10 mouse cellular contexts compared by ENCODE assay signal in genomic region chr11:113184095-113184494, GRCm38 (mm10).
DNase-seq lines count a peak whose midpoint lies in the region; ATAC-seq and TF ChIP-seq lines count a peak whose summit lies in the region.
"Had no signal": no experiment of that assay in that cellular context is flagged by ENCODE, and none has a peak within 500 bp of the region (broad histone marks: within the 10 kb centered on the region; RNA-seq: fewer than 3 reads in every experiment).

No protein-coding gene starts in this region.

- H3K4me1 ChIP-seq in lung, embryonic 14.5 days (ENCODE audit: insufficient read depth): no peaks in the 10 kb centered on the region; the same call in 1 of the 2 replicates
- peaks cover 4% of the 10 kb centered on the region; the same call in 1 of the 2 replicates for H3K4me1 ChIP-seq in embryonic facial prominence, embryonic 14.5 days (ENCODE audit: control insufficient read depth, insufficient read depth, low read length)
- peaks cover 85% of the 10 kb centered on the region for H3K4me1 ChIP-seq in hindbrain, embryonic 13.5 days (replicated peaks)
- no peaks in the 10 kb centered on the region for H3K4me1 ChIP-seq in midbrain, postnatal 0 days (ENCODE audit: insufficient read depth, low read length)

- H3K27ac ChIP-seq in lung, embryonic 14.5 days (ENCODE audit: low read depth): peak overlapping the region; percentile 67
- H3K27ac ChIP-seq in embryonic facial prominence, embryonic 14.5 days (replicated peaks; ENCODE audit: low read depth, low read length): no peak overlapping the region
- peak overlapping the region; percentile 78 for H3K27ac ChIP-seq in hindbrain, embryonic 13.5 days
- H3K27ac ChIP-seq in midbrain, postnatal 0 days (ENCODE audit: low read depth, low read length): no peak overlapping the region; the same call in 1 of the 2 replicates
- H3K27ac ChIP-seq: gastrocnemius, adult 2 months had no signal

- H3K27me3 ChIP-seq in lung, embryonic 14.5 days (ENCODE audit: insufficient read depth, low read length): no peaks in the 10 kb centered on the region
- H3K27me3 ChIP-seq in embryonic facial prominence, embryonic 14.5 days (replicated peaks; ENCODE audit: control insufficient read depth, insufficient read depth, low read length): no peaks in the 10 kb centered on the region
- H3K27me3 ChIP-seq in hindbrain, embryonic 13.5 days: 0 out of 2 replicates have a peak, but pooled peaks cover 5% of the 10 kb centered on the region
- H3K27me3 ChIP-seq in midbrain, postnatal 0 days (ENCODE audit: insufficient read depth, low read length): 0 out of 2 replicates have a peak, but pooled peaks cover 3% of the 10 kb centered on the region

- 0 out of 2 replicates have a peak overlapping the region, but pooled peaks have one; percentile 5 for H3K9ac ChIP-seq in lung, embryonic 14.5 days
- H3K9ac ChIP-seq in embryonic facial prominence, embryonic 14.5 days (ENCODE audit: low read depth, low read length): no peak overlapping the region
- H3K9ac ChIP-seq in hindbrain, embryonic 13.5 days: peak overlapping the region; percentile 13; the same call in 1 of the 2 replicates
- 0 out of 2 replicates have a peak overlapping the region, but pooled peaks have one; percentile 19 for H3K9ac ChIP-seq in midbrain, postnatal 0 days (replicated peaks; ENCODE audit: low read length, poor library complexity, severe bottlenecking)

- no peak for TF ChIP-seq CTCF in lung, embryonic 14.5 days (IDR thresholded peaks at IDR 0.05; ENCODE audit: low read depth)
- TF ChIP-seq CTCF in midbrain, postnatal 0 days (IDR thresholded peaks at IDR 0.05): no peak

- no peaks in the 10 kb centered on the region for H3K36me3 ChIP-seq in lung, embryonic 14.5 days (ENCODE audit: insufficient read depth)
- no peaks in the 10 kb centered on the region for H3K36me3 ChIP-seq in embryonic facial prominence, embryonic 14.5 days (ENCODE audit: control insufficient read depth, insufficient read depth, low read length)
- H3K36me3 ChIP-seq in hindbrain, embryonic 13.5 days: no peaks in the 10 kb centered on the region
- no peaks in the 10 kb centered on the region for H3K36me3 ChIP-seq in midbrain, postnatal 0 days (ENCODE audit: insufficient read depth, low read length)

- peak; percentile 3; the same call in 1 of the 2 replicates for ATAC-seq in lung, embryonic 14.5 days (ENCODE audit: insufficient read depth)
- peak; percentile 30; the same call in 1 of the 2 replicates for ATAC-seq in embryonic facial prominence, embryonic 14.5 days (ENCODE audit: low read depth)
- no peak for ATAC-seq in hindbrain, embryonic 13.5 days (ENCODE audit: low FRiP score)
- 0 out of 2 replicates have a peak, but pooled peaks have one; percentile 21 for ATAC-seq in midbrain, postnatal 0 days (ENCODE audit: low FRiP score)

- intact Hi-C loops in left cerebral cortex, postnatal 36 days (cut with DNase I): no loop called here

- 26% methylated on average over 9 of the region's 9 CpGs for WGBS in lung, embryonic 14.5 days
- WGBS in embryonic facial prominence, embryonic 14.5 days: 18% methylated on average over 9 of the region's 9 CpGs
- 3% methylated on average over 9 of the region's 9 CpGs for WGBS in hindbrain, embryonic 13.5 days
- WGBS in midbrain, postnatal 0 days: 12% methylated on average over 9 of the region's 9 CpGs

- no peak overlapping the region for H3K4me2 ChIP-seq in lung, embryonic 14.5 days
- no peak overlapping the region for H3K4me2 ChIP-seq in embryonic facial prominence, embryonic 14.5 days (ENCODE audit: low read depth, low read length)
- H3K4me2 ChIP-seq in hindbrain, embryonic 13.5 days: no peak overlapping the region
- H3K4me2 ChIP-seq in midbrain, postnatal 0 days (ENCODE audit: low read depth, low read length, poor library complexity, severe bottlenecking): no peak overlapping the region
- H3K4me2 ChIP-seq: liver, embryonic 11.5 days had no signal

- no peaks in the 10 kb centered on the region for H3K9me3 ChIP-seq in lung, embryonic 14.5 days (ENCODE audit: low read depth, low read length)
- no peaks in the 10 kb centered on the region for H3K9me3 ChIP-seq in embryonic facial prominence, embryonic 14.5 days (ENCODE audit: control insufficient read depth, low read length)
- no peaks in the 10 kb centered on the region for H3K9me3 ChIP-seq in hindbrain, embryonic 13.5 days
- no peaks in the 10 kb centered on the region for H3K9me3 ChIP-seq in midbrain, postnatal 0 days (ENCODE audit: low read length)

- no peak for DNase-seq in lung, embryonic 14.5 days
- no peak for DNase-seq in lung, postnatal 14 days
- no peak for DNase-seq in embryonic facial prominence, embryonic 14.5 days (ENCODE audit: low spot score)
- no peak for DNase-seq in midbrain, postnatal 0 days (ENCODE audit: low spot score)
- no peak for DNase-seq in left cerebral cortex, postnatal 36 days (ENCODE audit: low spot score in 2 of 2)
- no peak for DNase-seq in right cerebral cortex, adult 2 months (ENCODE audit: low spot score in 2 of 2)
- DNase-seq: gastrocnemius, adult 2 months; thymus, postnatal 14 days had no signal

- H3K4me3 ChIP-seq in lung, embryonic 14.5 days (ENCODE audit: low read depth, low read length): no peak overlapping the region
- H3K4me3 ChIP-seq in embryonic facial prominence, embryonic 14.5 days (ENCODE audit: low read depth, low read length): no peak overlapping the region
- no peak overlapping the region for H3K4me3 ChIP-seq in hindbrain, embryonic 13.5 days
- no peak overlapping the region for H3K4me3 ChIP-seq in midbrain, postnatal 0 days (ENCODE audit: low read depth, low read length)
- H3K4me3 ChIP-seq: gastrocnemius, adult 2 months had no signal

Comparison
In these comparisons a context has a peak if more than half of its experiments do, and no peak if none do; other contexts are left out.
1. H3K27ac ChIP-seq: peak in lung, embryonic 14.5 days (single experiment) and hindbrain, embryonic 13.5 days (single experiment); none in embryonic facial prominence, embryonic 14.5 days (single experiment) and midbrain, postnatal 0 days (single experiment).